In genomic region chr1:179041231-179041904, GRCm38 (mm10) we compare ENCODE assay signal across 14 mouse cellular contexts.
DNase-seq lines count a peak whose midpoint lies in the region; ATAC-seq and TF ChIP-seq lines count a peak whose summit lies in the region.
"Had no signal": no experiment of that assay in that cellular context is flagged by ENCODE, and none has a peak within 500 bp of the region (broad histone marks: within the 10 kb centered on the region; RNA-seq: fewer than 3 reads in every experiment).

No protein-coding gene starts in this region.

- H3K27ac ChIP-seq in forebrain, embryonic 11.5 days (ENCODE audit: low read depth, low read length), result no peak overlapping the region
- no peak overlapping the region for H3K27ac ChIP-seq in forebrain, embryonic 14.5 days (ENCODE audit: low read depth, low read length)
- peak overlapping the region; percentile 15; the same call in 1 of the 2 replicates for H3K27ac ChIP-seq in liver, embryonic 11.5 days (ENCODE audit: low read depth, low read length)
- H3K27ac ChIP-seq in liver, postnatal 0 days (ENCODE audit: low read depth), result no peak overlapping the region
- H3K27ac ChIP-seq in embryonic facial prominence, embryonic 13.5 days, result peak overlapping the region; percentile 83
- peak overlapping the region; percentile 6; the same call in 1 of the 2 replicates for H3K27ac ChIP-seq in limb, embryonic 13.5 days
- H3K27ac ChIP-seq in midbrain, embryonic 11.5 days (ENCODE audit: low read depth, low read length), result no peak overlapping the region
- H3K27ac ChIP-seq: gastrocnemius, adult 2 months; hindbrain, embryonic 10.5 days; liver, embryonic 14.5 days; midbrain, embryonic 12.5 days; neural tube, embryonic 12.5 days had no signal

- no peak overlapping the region for H3K9ac ChIP-seq in forebrain, embryonic 11.5 days (ENCODE audit: low read length)
- no peak overlapping the region for H3K9ac ChIP-seq in forebrain, embryonic 14.5 days (ENCODE audit: low read length)
- no peak overlapping the region for H3K9ac ChIP-seq in liver, embryonic 11.5 days (ENCODE audit: low read depth, low read length)
- H3K9ac ChIP-seq in liver, postnatal 0 days (replicated peaks), result no peak overlapping the region
- H3K9ac ChIP-seq in embryonic facial prominence, embryonic 13.5 days, result 0 out of 2 replicates have a peak overlapping the region, but pooled peaks have one; percentile 33
- H3K9ac ChIP-seq in limb, embryonic 13.5 days, result no peak overlapping the region
- no peak overlapping the region for H3K9ac ChIP-seq in midbrain, embryonic 11.5 days (ENCODE audit: low read length)
- H3K9ac ChIP-seq: liver, embryonic 14.5 days; midbrain, embryonic 12.5 days; neural tube, embryonic 12.5 days had no signal

- ATAC-seq in forebrain, embryonic 11.5 days (replicated peaks; ENCODE audit: low FRiP score), result no peak
- no peak for ATAC-seq in forebrain, embryonic 14.5 days
- ATAC-seq in liver, embryonic 11.5 days (replicated peaks; ENCODE audit: low FRiP score), result no peak
- ATAC-seq in liver, postnatal 0 days, result no peak
- ATAC-seq in embryonic facial prominence, embryonic 13.5 days (ENCODE audit: insufficient number of reproducible peaks, insufficient read depth, low FRiP score, low TSS enrichment, low read depth), result no peak
- peak; percentile 14; the same call in 1 of the 2 replicates for ATAC-seq in limb, embryonic 13.5 days (ENCODE audit: low FRiP score, low read depth)
- no peak for ATAC-seq in midbrain, embryonic 11.5 days (ENCODE audit: low FRiP score)

- 0 out of 2 replicates have a peak, but pooled peaks cover 2% of the 10 kb centered on the region for H3K4me1 ChIP-seq in forebrain, embryonic 11.5 days (replicated peaks; ENCODE audit: control insufficient read depth, insufficient read depth, low read length)
- peaks cover 9% of the 10 kb centered on the region; the same call in 1 of the 2 replicates for H3K4me1 ChIP-seq in forebrain, embryonic 14.5 days (ENCODE audit: control insufficient read depth, insufficient read depth, low read length)
- H3K4me1 ChIP-seq in liver, embryonic 11.5 days (replicated peaks; ENCODE audit: control insufficient read depth, insufficient read depth, low read length), result 0 out of 2 replicates have a peak, but pooled peaks cover 2% of the 10 kb centered on the region
- H3K4me1 ChIP-seq in liver, postnatal 0 days (ENCODE audit: insufficient read depth), result peaks cover 5% of the 10 kb centered on the region; the same call in 1 of the 2 replicates
- H3K4me1 ChIP-seq in embryonic facial prominence, embryonic 13.5 days, result peaks cover 40% of the 10 kb centered on the region
- H3K4me1 ChIP-seq in limb, embryonic 13.5 days, result peaks cover 33% of the 10 kb centered on the region
- H3K4me1 ChIP-seq in midbrain, embryonic 11.5 days (ENCODE audit: control insufficient read depth, insufficient read depth, low read length), result peaks cover under 1% of the 10 kb centered on the region; the same call in 1 of the 2 replicates

- H3K4me2 ChIP-seq in forebrain, embryonic 11.5 days (ENCODE audit: low read depth, low read length, severe bottlenecking), result no peak overlapping the region
- no peak overlapping the region for H3K4me2 ChIP-seq in forebrain, embryonic 14.5 days (ENCODE audit: low read length)
- no peak overlapping the region for H3K4me2 ChIP-seq in liver, embryonic 11.5 days
- H3K4me2 ChIP-seq in liver, postnatal 0 days (ENCODE audit: low read depth, low read length), result no peak overlapping the region
- H3K4me2 ChIP-seq in embryonic facial prominence, embryonic 13.5 days, result no peak overlapping the region
- H3K4me2 ChIP-seq in limb, embryonic 13.5 days (replicated peaks), result no peak overlapping the region
- H3K4me2 ChIP-seq in midbrain, embryonic 11.5 days, result no peak overlapping the region
- H3K4me2 ChIP-seq: midbrain, embryonic 12.5 days; neural tube, embryonic 12.5 days had no signal

- H3K9me3 ChIP-seq in forebrain, embryonic 11.5 days (ENCODE audit: control insufficient read depth, low read length), result no peaks in the 10 kb centered on the region
- no peaks in the 10 kb centered on the region for H3K9me3 ChIP-seq in forebrain, embryonic 14.5 days (replicated peaks; ENCODE audit: control insufficient read depth, low read length)
- H3K9me3 ChIP-seq in liver, embryonic 11.5 days (ENCODE audit: control insufficient read depth, low read length), result no peaks in the 10 kb centered on the region
- H3K9me3 ChIP-seq in liver, postnatal 0 days (ENCODE audit: low read length), result no peaks in the 10 kb centered on the region
- H3K9me3 ChIP-seq in embryonic facial prominence, embryonic 13.5 days, result no peaks in the 10 kb centered on the region
- H3K9me3 ChIP-seq in limb, embryonic 13.5 days, result no peaks in the 10 kb centered on the region
- no peaks in the 10 kb centered on the region for H3K9me3 ChIP-seq in midbrain, embryonic 11.5 days (ENCODE audit: control insufficient read depth, low read length)
- H3K9me3 ChIP-seq: hindbrain, embryonic 10.5 days; midbrain, embryonic 12.5 days; neural tube, embryonic 12.5 days had no signal

- DNase-seq in forebrain, embryonic 11.5 days (ENCODE audit: low spot score), result peak; percentile 4
- DNase-seq in forebrain, embryonic 14.5 days (ENCODE audit: low spot score), result no peak
- no peak for DNase-seq in liver, embryonic 11.5 days (ENCODE audit: low spot score)
- no peak for DNase-seq in liver, postnatal 0 days
- DNase-seq in midbrain, embryonic 11.5 days (ENCODE audit: low spot score, missing footprints), result no peak
- DNase-seq: gastrocnemius, adult 2 months; kidney, adult 9 months; thymus, postnatal 25 days had no signal

- no peak for TF ChIP-seq EP300 in liver, postnatal 0 days (IDR thresholded peaks at IDR 0.05; ENCODE audit: low read depth)

- H3K36me3 ChIP-seq in forebrain, embryonic 11.5 days (ENCODE audit: control insufficient read depth, insufficient read depth, low read length), result no peaks in the 10 kb centered on the region
- no peaks in the 10 kb centered on the region for H3K36me3 ChIP-seq in forebrain, embryonic 14.5 days (ENCODE audit: control insufficient read depth, insufficient read depth, low read length)
- no peaks in the 10 kb centered on the region for H3K36me3 ChIP-seq in liver, embryonic 11.5 days (ENCODE audit: control insufficient read depth, insufficient read depth, low read length)
- H3K36me3 ChIP-seq in liver, postnatal 0 days (replicated peaks; ENCODE audit: insufficient read depth, low read length), result no peaks in the 10 kb centered on the region
- no peaks in the 10 kb centered on the region for H3K36me3 ChIP-seq in embryonic facial prominence, embryonic 13.5 days
- H3K36me3 ChIP-seq in limb, embryonic 13.5 days, result no peaks in the 10 kb centered on the region
- no peaks in the 10 kb centered on the region for H3K36me3 ChIP-seq in midbrain, embryonic 11.5 days (ENCODE audit: control insufficient read depth, insufficient read depth, low read length)
- H3K36me3 ChIP-seq: hindbrain, embryonic 10.5 days; midbrain, embryonic 12.5 days; neural tube, embryonic 12.5 days had no signal

- TF ChIP-seq CTCF in liver, postnatal 0 days (IDR thresholded peaks at IDR 0.05; ENCODE audit: low read depth), result no peak

- H3K27me3 ChIP-seq in forebrain, embryonic 11.5 days (ENCODE audit: control insufficient read depth, insufficient read depth, low read length), result peaks cover 3% of the 10 kb centered on the region; the same call in 1 of the 2 replicates
- H3K27me3 ChIP-seq in forebrain, embryonic 14.5 days (replicated peaks; ENCODE audit: control insufficient read depth, insufficient read depth, low read length), result 0 out of 2 replicates have a peak, but pooled peaks cover 3% of the 10 kb centered on the region
- H3K27me3 ChIP-seq in liver, embryonic 11.5 days (replicated peaks; ENCODE audit: control insufficient read depth, insufficient read depth, low read length), result no peaks in the 10 kb centered on the region
- no peaks in the 10 kb centered on the region for H3K27me3 ChIP-seq in liver, postnatal 0 days (ENCODE audit: insufficient read depth, low read length)
- H3K27me3 ChIP-seq in embryonic facial prominence, embryonic 13.5 days, result no peaks in the 10 kb centered on the region
- no peaks in the 10 kb centered on the region for H3K27me3 ChIP-seq in limb, embryonic 13.5 days
- peaks cover 2% of the 10 kb centered on the region; the same call in 1 of the 2 replicates for H3K27me3 ChIP-seq in midbrain, embryonic 11.5 days (ENCODE audit: control insufficient read depth, insufficient read depth, low read length)
- H3K27me3 ChIP-seq: neural tube, embryonic 12.5 days had no signal

- no peak overlapping the region for H3K4me3 ChIP-seq in forebrain, embryonic 11.5 days (ENCODE audit: low read depth, low read length)
- no peak overlapping the region for H3K4me3 ChIP-seq in forebrain, embryonic 14.5 days (ENCODE audit: low read depth, low read length)
- no peak overlapping the region for H3K4me3 ChIP-seq in liver, embryonic 11.5 days (ENCODE audit: low read depth, low read length)
- no peak overlapping the region for H3K4me3 ChIP-seq in liver, postnatal 0 days (ENCODE audit: low read depth, low read length)
- H3K4me3 ChIP-seq in embryonic facial prominence, embryonic 13.5 days, result no peak overlapping the region
- no peak overlapping the region for H3K4me3 ChIP-seq in limb, embryonic 13.5 days
- H3K4me3 ChIP-seq in midbrain, embryonic 11.5 days (ENCODE audit: low read depth, low read length), result no peak overlapping the region
- H3K4me3 ChIP-seq: gastrocnemius, adult 2 months; hindbrain, embryonic 10.5 days; midbrain, embryonic 12.5 days; neural tube, embryonic 12.5 days had no signal

- WGBS in forebrain, embryonic 11.5 days, result 88% methylated on average over 14 of the region's 14 CpGs
- WGBS in forebrain, embryonic 14.5 days, result 83% methylated on average over 14 of the region's 14 CpGs
- WGBS in liver, embryonic 11.5 days, result 85% methylated on average over 14 of the region's 14 CpGs
- 83% methylated on average over 14 of the region's 14 CpGs for WGBS in liver, postnatal 0 days (ENCODE audit: insufficient replicate concordance)
- 81% methylated on average over 14 of the region's 14 CpGs for WGBS in embryonic facial prominence, embryonic 13.5 days
- WGBS in limb, embryonic 13.5 days, result 74% methylated on average over 14 of the region's 14 CpGs
- WGBS in midbrain, embryonic 11.5 days, result 89% methylated on average over 14 of the region's 14 CpGs

Comparison
In these comparisons a context has a peak if more than half of its experiments do, and no peak if none do; other contexts are left out.
1. H3K27ac ChIP-seq: peak in liver, embryonic 11.5 days (single experiment), embryonic facial prominence, embryonic 13.5 days (single experiment) and limb, embryonic 13.5 days (single experiment); none in forebrain, embryonic 11.5 days (single experiment), forebrain, embryonic 14.5 days (single experiment), liver, postnatal 0 days (single experiment) and midbrain, embryonic 11.5 days (single experiment).